Mouse (Mus musculus) liver, adult 2 months (tissue): Measurements from ENCODE around the gene Ick. TPM values are rescaled to one million over a fixed set of nuclear protein-coding genes. Genes with fewer than 3 reads are reported as not detected.

ENCODE experiments used
- DNase-seq: peaks from one replicate; pipeline ENCODE4 v3.0.0-alpha.2; 2011; ENCODE audit warnings: low read depth, low spot score; ENCODE audit errors: extremely low read depth
- H3K27ac ChIP-seq: fragments of 200-500 bp; replicated peaks from 2 replicates; pipeline ENCODE4 v1.5.1; 2012; ENCODE audit warnings: low read depth, mild to moderate bottlenecking, control low read depth, inconsistent platforms, low read length; ENCODE audit not compliant: insufficient read depth
- H3K27me3 ChIP-seq: fragments of 200-500 bp; 2 replicates; pipeline ENCODE4 v1.6.1; 2012; ENCODE audit warnings: mild to moderate bottlenecking, moderate library complexity, low read length, inconsistent platforms; ENCODE audit not compliant: control insufficient read depth, insufficient read depth
- H3K36me3 ChIP-seq: fragments of 200-500 bp; 2 replicates; pipeline ENCODE4 v1.6.1; 2012; ENCODE audit warnings: low read length, inconsistent platforms; ENCODE audit not compliant: control insufficient read depth, insufficient read depth
- H3K4me1 ChIP-seq: fragments of 200-500 bp; 2 replicates; pipeline ENCODE4 v1.6.1; 2011; ENCODE audit warnings: low read length; ENCODE audit not compliant: control insufficient read depth, insufficient read depth
- H3K4me3 ChIP-seq: fragments of 200-500 bp; 2 replicates; pipeline ENCODE4 v1.5.1; 2011; ENCODE audit warnings: low read depth, mild to moderate bottlenecking, control low read depth, low read length, moderate library complexity; ENCODE audit not compliant: insufficient read depth
- H3K79me2 ChIP-seq: fragments of 200-500 bp; 2 replicates; pipeline ENCODE4 v1.6.1; 2012; ENCODE audit warnings: inconsistent platforms, mild to moderate bottlenecking, low read length, moderate library complexity; ENCODE audit not compliant: control insufficient read depth, insufficient read depth
- H3K9ac ChIP-seq: fragments of 200-500 bp; 2 replicates; pipeline ENCODE4 v1.6.1; 2012; ENCODE audit warnings: low read depth, mild to moderate bottlenecking, control low read depth, inconsistent platforms, low read length
- CTCF ChIP-seq: fragments of 200-500 bp; IDR thresholded peaks from 2 replicates; pipeline ENCODE4 v1.5.1; 2011; ENCODE audit warnings: low read depth, low read length, control low read depth
- POLR2A ChIP-seq: fragments of 200-500 bp; IDR thresholded peaks from 2 replicates; pipeline ENCODE4 v1.6.1; 2011; ENCODE audit warnings: low read length, control low read depth; ENCODE audit not compliant: insufficient read depth; ENCODE audit errors: extremely low read depth
- WGBS: fragments of 180-500 bp; shearing (Covaris S2); methylation state at CpG from one replicate; pipeline ENCODE4 v1.1.7; 2018; 5-methylcytosine and 5-hydroxymethylcytosine counted together
- polyA plus RNA-seq: library from polyadenylated mRNA; depleted of rRNA; stranded (reverse); fragments of >200 nt; gene quantifications from 2 replicates; pipeline ENCODE4 v1.2.3, GENCODE M21; 2012
- total RNA-seq: library from RNA; depleted of rRNA; stranded (reverse); fragments of >200 nt; gene quantifications from 2 replicates; pipeline ENCODE4 v1.2.3, GENCODE M21; 2014

Ick gene
- total and polyA plus RNA-seq, 2 experiments: 7.3 to 10.2 TPM

DNA sequence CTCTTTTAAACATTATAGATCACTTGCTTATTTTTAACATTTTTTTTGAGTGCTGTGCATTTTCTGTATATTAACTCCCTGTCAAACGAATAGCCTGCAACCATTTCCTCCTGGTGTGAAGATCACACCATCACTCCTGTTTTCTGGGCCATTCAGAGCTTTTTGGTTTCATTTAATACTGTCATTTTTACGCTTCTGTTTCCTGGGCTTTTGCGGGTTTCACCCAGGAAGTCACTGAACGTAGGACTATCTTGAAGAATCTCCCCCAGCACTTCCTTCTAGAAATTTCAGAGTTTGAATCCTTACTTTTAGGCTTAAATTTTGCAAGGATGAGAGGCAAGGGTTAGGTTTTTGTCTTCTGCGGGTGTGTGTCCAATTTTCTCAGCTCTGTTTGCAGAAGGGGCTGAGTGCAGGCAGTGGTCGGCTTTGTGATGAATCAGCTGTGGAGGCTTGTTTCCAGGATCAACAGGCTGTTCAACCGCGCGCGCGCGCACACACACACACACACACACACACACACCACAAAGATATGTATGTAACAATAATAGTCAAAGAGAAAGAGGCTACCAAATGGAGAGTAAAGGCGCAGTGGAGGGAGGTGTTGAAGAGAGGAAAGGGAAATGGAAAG is 35.2 kb upstream of the Ick start:
- no peak overlapping the region for H3K4me3 ChIP-seq
- H3K27me3 ChIP-seq: no peaks in the 10 kb centered on the region
- 87% methylated on average over 13 of the region's 13 CpGs for WGBS
- no peak for DNase-seq
- no peaks in the 10 kb centered on the region for H3K36me3 ChIP-seq
- no peak for TF ChIP-seq CTCF
- no peak for TF ChIP-seq POLR2A
- H3K9ac ChIP-seq: no peak overlapping the region
- H3K27ac ChIP-seq: no peak overlapping the region
- no peaks in the 10 kb centered on the region for H3K79me2 ChIP-seq
- H3K4me1 ChIP-seq: no peaks in the 10 kb centered on the region

DNA sequence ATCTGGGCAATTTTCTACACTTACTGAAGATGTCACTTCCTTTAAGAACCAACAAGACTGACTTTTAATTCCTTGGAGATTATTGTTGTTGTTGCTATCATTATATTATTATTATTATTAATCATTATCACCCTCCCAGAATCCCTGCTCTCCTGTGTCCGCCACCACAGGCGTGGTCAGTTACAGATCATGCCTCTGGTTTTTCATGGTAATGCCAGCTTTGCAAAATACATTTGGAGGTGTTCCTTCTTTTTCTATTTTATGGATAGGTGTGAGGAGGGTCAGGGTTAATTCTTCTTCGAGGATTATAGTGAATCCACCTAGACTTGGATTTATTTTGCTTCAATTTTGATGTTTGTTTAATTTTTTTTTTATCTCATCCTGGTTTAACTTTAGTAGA is 33.7 kb upstream of the Ick start:
- Histone ChIP-seq H3K27me3 (no peaks in the 10 kb centered on the region), H3K79me2 (no peaks in the 10 kb centered on the region), H3K4me3 (no peak overlapping the region), H3K36me3 (no peaks in the 10 kb centered on the region), H3K27ac (no peak overlapping the region), H3K4me1 (no peaks in the 10 kb centered on the region), H3K9ac (no peak overlapping the region)
- 96% methylated on average over 3 of the region's 3 CpGs for WGBS
- DNase-seq: no peak
- no peak for TF ChIP-seq CTCF
- no peak for TF ChIP-seq POLR2A

DNA sequence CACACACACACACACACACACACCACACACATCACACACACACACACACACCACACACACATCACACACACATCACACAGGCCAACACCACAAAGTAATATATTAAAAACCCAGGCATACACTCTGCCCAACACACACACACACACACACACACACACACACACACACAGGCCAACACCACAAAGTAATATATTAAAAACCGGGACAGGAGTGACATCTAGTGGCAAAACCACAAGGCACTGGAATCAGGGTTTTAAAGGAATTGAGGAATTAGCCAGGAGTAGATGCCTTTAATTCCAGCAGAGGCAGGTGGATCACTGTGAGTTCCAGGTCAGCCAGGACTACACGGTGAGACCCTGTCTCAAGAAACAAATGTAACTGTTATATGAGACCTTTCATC is 30.8 kb upstream of the Ick start:
- Histone ChIP-seq H3K36me3 (peaks cover 11% of the 10 kb centered on the region), H3K9ac (no peak overlapping the region), H3K4me1 (no peaks in the 10 kb centered on the region), H3K27me3 (no peaks in the 10 kb centered on the region), H3K79me2 (no peaks in the 10 kb centered on the region), H3K4me3 (no peak overlapping the region), H3K27ac (no peak overlapping the region)
- TF ChIP-seq POLR2A (no peak), CTCF (no peak)
- 19% methylated on average over 2 of the region's 2 CpGs for WGBS
- DNase-seq: no peak

DNA sequence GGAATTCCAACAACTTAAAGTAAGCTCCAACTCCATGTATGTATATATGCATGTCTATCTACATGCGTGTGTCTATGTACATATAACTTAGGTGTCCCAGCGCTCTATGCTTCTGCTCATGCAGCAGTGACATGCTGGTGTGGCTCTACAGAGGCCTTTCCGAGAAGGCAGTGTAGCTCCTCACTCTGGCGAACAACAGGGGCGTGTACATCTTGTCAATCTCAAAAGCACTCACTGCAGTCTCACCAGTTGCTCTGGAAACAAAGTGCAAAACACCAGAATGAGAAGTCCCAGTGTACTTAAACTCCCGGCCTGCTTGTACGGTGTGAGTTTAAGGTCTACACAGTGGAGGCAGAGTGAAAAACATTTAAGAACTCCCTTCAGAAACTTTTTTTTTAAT is 27.2 kb upstream of the Ick start:
- no peaks in the 10 kb centered on the region for H3K4me1 ChIP-seq
- WGBS: 94% methylated on average over 7 of the region's 7 CpGs
- H3K79me2 ChIP-seq: no peaks in the 10 kb centered on the region
- H3K9ac ChIP-seq: no peak overlapping the region
- H3K27me3 ChIP-seq: no peaks in the 10 kb centered on the region
- peaks cover 44% of the 10 kb centered on the region for H3K36me3 ChIP-seq
- no peak overlapping the region for H3K27ac ChIP-seq
- TF ChIP-seq POLR2A (no peak), CTCF (no peak)
- no peak for DNase-seq
- H3K4me3 ChIP-seq: no peak overlapping the region

DNA sequence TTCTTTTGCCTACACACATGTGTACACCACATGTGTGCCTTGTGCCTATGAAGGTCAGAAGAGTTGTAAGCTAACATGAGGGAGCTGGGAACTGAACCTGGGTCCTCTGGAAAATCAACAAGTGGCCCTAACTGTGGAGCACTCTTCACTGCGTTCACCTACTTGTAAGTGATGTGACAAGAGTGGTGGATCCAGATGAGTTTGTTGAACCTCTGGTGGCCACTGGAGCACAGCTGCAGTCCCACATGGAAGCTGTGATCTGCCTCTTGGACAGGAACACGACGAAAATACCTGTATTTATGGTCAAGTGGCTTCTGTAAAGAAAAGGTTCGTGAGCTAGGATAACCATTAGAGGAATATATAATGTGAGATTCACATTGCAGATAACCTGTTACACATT is 24.7 kb upstream of the Ick start:
- peaks cover 57% of the 10 kb centered on the region for H3K36me3 ChIP-seq
- no peaks in the 10 kb centered on the region for H3K27me3 ChIP-seq
- no peak for DNase-seq
- H3K79me2 ChIP-seq: no peaks in the 10 kb centered on the region
- H3K4me1 ChIP-seq: no peaks in the 10 kb centered on the region
- no peak overlapping the region for H3K4me3 ChIP-seq
- no peak overlapping the region for H3K27ac ChIP-seq
- no peak for TF ChIP-seq POLR2A
- TF ChIP-seq CTCF: no peak
- no peak overlapping the region for H3K9ac ChIP-seq
- 90% methylated on average over 4 of the region's 4 CpGs for WGBS

DNA sequence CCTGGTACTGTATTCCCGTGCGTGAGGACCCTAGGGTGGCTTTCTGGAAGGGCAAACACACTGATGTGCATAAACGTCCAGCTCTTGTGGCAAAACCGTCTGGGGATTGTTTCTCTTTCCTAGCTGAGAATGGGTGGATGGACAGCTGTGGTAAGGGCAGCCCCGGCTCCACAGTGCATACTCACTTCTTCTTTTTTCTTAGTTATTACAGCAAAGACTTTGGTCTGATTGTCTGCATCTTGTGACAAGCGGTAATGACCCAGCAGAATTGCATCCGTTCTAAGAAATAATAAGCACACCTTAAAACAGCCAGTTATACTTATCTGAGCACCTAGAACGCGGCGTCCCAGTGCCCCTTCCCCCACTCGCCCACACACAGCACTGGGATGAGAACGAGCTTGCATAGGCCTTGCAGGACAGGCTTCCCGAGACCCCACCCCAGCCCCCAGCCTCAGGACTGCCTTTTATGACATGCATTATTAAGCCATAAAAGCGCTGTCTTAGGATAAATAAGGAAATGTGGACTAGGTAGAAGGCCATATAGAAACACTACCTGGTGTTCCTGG is 23.2 kb upstream of the Ick start:
- Histone ChIP-seq H3K4me1 (no peaks in the 10 kb centered on the region), H3K9ac (no peak overlapping the region), H3K79me2 (no peaks in the 10 kb centered on the region), H3K4me3 (no peak overlapping the region), H3K36me3 (peaks cover 69% of the 10 kb centered on the region), H3K27ac (no peak overlapping the region), H3K27me3 (no peaks in the 10 kb centered on the region)
- TF ChIP-seq CTCF (no peak), POLR2A (no peak)
- WGBS: 87% methylated on average over 14 of the region's 14 CpGs
- DNase-seq: no peak
